Mouse (Mus musculus) layer of hippocampus, postnatal 14 days (tissue): Measurements from ENCODE around the gene Vmac. TPM values are rescaled to one million over a fixed set of nuclear protein-coding genes. Genes with fewer than 3 reads are reported as not detected.

ENCODE experiments used
- DNase-seq, 2 experiments: peaks; one replicate each; pipeline ENCODE4 v3.0.0; 2021 to 2022; ENCODE audit warnings: low spot score in 2 of 2, mixed read lengths in 1 of 2
- long read RNA-seq, 2 experiments: library from polyadenylated mRNA; stranded (forward); transcript quantifications; one replicate each; pipeline ENCODE4 v2.0.0; 2021
- total RNA-seq, 2 experiments: library from RNA; stranded (reverse); gene quantifications; 2 replicates each; pipeline ENCODE4 v1.2.3; 2021

The Vmac gene
- total RNA-seq = 10 to 100 TPM; 10.4 to 12.5 TPM
- long read RNA-seq, experiment 1, partial matches to known transcripts = 0 of 6 reads
- long read RNA-seq, experiment 1, other reads (novel, unspliced or antisense) = 2 of 6 reads
- long read RNA-seq, experiment 2, partial matches to known transcripts = 0 of 8 reads
- long read RNA-seq, experiment 2, other reads (novel, unspliced or antisense) = 1 of 8 reads

DNA sequence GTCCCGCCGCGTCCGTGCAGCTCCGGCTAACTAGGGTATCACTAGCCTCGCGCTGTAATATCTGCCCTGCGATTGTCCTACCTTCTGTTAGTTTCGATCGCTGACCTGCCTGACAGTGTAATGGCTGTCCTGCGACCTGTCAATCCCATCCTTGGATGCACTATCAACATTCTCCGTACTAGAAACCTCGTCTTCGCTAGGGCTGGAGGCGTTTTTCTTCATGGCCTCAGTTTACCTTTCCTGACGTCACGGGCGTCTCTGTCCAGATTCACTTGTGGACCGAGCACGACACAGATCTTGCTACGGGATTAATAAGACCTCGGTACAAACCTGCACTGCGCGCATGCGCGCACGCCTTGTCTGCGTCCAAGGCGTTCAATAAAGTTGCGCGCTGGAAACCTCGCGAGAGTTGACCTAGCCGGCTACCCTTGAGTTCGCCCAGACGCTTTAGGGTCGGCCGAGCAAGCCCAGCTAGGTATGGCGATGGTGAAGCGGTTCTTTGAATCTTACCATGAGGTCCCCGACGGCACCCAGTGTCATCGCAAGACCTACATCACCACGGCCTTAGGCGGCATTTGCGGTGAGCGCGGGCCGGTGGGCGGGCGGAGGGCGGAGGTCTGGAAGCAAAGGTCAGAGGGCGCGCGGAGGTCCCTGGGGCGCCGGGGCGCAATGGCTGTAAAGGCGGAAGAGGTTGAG, at the start of gene Vmac, which contains the start of gene Ndufa11:
Vmac (minus strand) TSS at position 660 of the 696 bp plus-strand sequence.
Ndufa11 (plus strand) TSS at position 405 of the 696 bp plus-strand sequence.
- DNase-seq = peak; percentile 93 to 94

DNA sequence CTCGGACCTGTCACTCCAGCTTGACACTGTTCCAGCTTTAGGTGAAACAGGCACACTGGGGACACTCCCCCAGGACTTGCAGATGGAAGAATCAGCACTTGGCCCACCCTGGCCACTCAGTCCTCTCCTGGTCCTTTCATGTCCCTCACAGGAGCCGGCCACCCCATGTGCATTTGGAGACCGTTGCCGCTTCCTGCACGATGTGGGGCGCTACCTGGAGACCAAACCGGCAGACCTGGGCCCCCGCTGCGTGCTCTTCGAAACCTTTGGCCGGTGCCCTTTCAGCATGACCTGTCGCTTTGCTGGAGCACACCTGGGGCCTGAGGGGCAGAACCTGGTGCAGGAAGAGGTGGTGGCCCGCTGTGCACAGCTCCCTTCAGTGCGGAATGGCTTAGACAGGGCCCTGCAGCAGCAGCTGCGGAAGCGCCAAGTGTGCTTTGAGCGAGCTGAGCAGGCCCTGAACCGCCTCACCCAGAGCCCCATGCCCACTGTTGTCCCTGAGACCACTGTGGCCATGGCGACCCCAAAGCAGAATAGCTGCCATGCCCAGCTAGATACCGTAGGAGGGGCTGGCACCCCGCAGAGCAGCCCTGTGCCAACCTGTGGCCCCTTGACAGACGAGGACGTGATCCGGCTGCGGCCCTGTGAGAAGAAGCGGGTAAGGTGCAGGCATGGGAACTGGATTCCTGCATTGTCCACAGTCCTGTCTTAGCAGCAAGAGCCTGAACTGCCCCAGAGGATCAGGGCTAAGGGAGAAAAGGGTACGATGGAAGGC, 49.0 kb upstream of the Vmac start:
- no peak for DNase-seq

DNA sequence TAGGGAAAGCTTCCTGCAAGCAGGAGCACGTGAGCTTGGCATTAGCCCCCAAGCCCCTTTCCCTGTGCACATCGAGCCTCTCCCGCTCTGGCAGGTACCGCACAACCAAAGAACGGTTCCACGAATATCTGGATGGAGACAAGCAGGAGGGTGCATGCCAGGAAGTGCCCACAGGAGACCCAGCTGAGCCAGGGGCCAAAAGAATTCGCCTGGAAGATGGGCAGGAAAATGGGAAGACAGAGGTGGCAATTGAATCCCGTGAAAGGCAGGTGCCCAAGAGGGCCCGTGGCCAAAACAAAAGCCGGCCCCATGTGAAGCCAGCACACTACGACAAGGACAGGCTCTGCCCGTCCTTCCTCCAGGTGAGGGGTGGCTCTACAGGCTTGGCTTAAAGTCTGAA, 47.6 kb upstream of the Vmac start:
- no peak for DNase-seq

DNA sequence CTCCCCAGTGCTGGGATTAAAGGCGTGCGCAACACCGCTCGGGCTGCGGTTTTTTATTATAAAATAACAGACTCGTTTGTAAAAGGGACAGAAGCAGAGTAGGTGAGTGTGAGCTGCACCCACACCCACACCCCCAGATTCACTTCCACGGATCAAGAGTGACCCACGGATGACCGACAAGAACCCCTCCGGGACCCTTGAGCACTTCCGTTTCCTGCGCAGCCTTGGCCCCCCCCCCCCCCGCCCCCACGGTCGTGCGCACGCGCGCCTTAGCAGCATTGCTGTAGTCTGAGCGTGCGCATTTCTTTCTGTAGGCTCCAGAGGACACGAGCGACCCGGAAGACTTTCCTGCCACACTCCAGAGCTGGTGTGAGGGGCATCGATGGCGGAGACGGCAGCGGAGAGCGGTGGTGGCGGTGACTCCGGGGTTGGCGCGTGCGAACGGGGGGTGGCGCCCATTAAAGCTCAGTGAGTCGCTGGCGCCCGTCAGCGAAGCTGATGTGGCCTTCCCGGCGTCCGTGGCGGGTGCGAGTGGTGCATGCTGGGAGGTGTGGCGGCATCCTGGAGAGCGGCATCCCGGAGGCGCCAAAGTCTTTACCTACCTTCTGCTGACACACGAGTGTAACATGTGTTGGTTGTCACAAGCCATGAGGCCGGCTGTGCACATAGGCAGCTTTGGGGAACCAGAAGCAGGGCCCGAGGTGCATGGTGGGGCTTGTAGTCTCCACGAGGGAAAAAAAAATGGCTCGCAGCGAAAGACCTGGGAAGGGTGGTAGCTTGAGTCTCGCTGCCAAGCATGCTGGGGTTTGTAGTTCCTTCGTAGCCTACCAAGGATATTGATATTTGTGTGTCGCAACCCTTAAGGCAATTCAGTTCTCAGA, 46.9 kb upstream of the Vmac start, which contains the start of gene Dus3l:
Dus3l (plus strand) TSS at position 284 of the 881 bp plus-strand sequence.
- DNase-seq = peak; percentile 93 to 97

DNA sequence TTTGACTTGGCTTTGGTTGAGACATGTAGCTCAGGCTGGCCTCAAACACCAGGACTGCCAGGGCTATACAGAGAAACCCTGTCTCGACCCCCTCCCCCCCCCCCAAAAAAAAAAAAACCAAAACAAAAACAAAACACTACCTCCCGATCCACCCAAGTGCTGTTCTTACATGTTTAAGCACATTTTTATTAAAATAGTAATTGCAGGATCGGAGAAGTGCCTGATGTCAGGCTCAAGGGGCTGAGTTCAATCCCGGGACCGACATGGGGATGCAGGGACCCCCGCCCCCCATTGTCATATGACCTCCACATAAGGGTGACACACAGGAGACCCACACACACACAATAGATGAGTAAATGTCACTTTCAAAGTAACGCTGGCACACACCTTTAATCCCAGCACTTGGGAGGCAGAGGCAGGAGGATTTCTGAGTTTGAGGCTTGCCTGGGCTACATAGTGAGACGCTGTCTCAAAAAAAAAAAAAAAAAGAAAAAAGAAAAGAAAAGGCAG, 46.0 kb upstream of the Vmac start:
- DNase-seq = peak in 1 of 2 experiments; percentile 16

DNA sequence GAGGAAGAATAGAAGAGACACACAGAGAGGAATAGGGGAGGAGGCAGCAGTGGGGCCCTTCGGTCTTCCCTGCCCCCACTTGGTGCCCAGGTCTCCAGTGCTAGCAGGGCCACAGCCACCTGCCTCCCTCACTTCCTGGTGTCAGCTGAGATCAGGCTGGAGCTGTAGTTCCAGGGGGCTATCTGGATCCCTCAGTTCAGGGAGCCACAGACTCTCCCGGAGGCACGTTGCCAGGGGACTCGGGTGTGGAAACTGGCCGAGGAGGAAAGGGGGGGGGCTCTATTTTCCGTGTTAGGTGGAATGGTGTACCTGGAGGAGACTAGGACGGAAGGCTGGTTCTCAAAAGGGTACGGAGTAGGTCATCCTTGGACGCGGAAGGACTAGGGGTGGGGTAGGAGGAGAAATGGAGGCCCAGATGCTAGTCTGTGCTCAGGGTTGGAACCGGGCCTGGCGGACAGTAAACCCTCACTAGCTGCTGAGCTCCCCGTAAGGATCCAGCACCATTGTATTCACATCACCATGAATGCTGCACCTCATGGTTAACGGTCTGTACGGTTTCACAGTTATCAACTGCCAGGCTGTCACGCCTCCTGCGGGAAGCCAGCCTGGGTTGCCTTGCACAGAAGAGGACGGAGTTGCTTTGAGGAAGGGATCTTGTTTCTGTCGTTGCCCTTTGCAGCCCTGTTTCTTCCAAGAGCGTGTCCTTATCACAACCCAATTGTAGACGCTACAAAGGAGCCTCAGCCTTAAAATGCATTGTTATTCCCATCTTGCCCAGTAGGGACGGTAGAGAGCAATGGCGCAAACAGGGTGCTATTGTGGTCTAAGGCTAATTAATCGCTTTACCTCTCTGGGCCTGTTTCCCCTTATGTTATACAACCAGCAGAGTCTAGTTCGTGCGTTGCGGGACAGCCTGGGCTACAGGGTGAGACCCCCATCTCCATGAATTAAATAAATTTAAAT, 45.2 kb upstream of the Vmac start:
- DNase-seq = peak; percentile 66 to 68

DNA sequence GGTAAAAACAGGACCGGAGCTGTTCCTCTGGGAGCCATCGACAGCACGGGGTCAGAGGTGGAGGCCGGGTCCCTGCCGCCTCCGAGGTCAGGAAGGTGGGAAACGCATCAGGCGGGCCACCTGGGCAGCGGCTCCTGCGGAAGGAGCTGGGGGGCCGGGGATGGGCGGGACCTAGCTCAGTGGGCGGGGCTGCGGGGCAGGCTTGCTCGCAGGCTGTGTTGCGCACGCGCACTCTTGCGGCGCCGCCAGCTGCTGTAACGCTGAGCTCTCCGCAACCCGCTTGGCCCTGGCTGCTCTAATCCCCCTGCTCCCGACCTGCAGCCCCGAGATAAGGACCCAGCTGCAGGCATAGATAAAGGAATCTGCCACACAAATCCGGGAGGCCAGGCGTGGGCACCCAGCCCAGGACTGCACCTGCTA, 44.2 kb upstream of the Vmac start:
- DNase-seq = peak; percentile 79 to 89

DNA sequence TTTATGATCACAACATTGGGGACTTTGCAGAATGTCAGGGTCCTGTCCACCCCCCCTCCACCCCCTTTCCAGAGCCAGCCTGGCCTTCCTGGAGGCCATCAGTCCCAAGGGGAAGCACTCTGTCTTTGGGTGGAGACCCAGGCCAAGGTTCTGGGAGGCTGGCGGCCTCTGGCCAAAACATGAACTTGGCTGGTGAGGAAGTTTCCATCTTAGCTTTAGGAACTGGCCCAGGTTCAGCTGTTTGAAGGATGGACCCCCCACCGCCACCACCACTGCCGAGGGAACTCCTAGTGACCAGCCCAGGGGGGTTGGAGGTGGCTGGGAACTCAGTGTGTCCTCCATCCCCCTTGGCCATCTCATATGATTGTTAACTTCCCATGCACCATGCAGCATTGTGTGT, 43.3 kb upstream of the Vmac start:
- no peak for DNase-seq

DNA sequence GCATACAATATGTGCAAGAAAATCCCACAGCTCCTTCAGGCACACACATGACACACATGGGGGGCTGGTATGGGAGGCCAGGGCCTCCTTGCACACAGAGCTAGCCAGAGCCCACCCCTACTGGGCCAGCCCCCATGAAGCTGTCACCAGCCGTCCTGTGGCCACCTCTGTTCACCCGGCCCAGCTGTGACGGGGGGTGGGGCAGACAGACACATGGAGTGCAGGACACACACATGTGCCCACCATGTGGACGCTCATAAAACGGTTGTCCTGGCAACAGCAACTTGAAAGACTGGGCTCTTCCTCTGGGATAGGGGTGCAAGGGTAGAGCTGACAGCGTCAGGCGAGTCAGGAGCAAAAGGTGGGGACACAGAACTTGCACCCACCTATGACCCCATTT, 41.4 kb upstream of the Vmac start:
- no peak for DNase-seq

DNA sequence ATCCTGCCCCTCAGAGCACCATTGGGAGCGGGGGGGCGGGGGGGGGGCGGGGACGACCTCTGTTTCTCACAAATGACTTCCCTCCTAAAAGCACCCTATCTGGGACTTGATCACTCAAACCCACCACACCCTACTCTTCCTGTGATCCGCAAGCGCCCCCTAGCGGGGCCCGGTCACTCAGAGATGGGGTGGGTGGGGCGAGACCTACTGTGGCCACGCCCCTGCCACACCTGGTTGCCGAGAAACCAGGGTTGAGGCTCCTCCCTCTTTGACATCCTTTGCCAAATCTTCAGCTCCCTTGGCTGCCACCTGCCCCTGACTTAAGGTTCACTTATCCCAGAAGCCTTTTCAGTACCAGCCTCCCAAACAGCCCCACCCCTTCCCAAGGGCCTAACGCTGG, 40.3 kb upstream of the Vmac start:
- DNase-seq = peak; percentile 45 to 67

DNA sequence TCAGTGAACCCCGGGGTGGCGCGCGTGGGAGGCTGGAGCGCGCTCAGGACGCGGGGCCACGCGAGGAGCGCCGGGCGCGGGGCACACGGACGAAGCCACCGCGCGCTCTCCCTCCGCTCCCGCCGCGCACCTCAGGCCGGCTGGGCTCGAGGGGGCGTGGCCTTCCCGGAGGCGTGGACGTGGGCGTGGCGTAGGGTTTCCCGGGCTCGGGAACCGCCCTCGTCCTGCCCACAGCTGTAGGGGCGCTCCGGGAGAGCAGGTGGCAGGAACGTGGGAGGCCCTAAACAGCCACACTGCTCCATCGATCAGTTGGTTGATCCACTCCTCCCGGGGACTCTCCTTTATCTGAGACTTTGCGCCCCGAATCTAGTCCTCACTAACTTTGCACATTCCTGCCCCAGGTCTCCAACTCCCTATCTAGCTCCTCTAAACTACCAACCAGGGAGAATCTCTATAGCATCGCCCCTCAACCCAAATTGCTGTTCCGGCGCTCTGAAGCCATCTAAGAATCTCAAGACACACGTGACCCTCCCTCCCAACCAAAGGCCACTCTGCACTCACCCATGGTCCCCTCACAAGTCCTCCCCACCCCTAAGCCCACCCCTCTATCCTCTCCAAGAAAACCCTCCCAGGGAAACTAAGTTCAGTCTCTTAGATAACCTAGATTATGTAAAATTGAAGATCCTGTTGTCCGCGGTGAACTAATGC, 39.7 kb upstream of the Vmac start, which contains the start of gene Nrtn:
Nrtn (minus strand) TSS at position 115 of the 708 bp plus-strand sequence.
- peak in 1 of 2 experiments; percentile 54 for DNase-seq

DNA sequence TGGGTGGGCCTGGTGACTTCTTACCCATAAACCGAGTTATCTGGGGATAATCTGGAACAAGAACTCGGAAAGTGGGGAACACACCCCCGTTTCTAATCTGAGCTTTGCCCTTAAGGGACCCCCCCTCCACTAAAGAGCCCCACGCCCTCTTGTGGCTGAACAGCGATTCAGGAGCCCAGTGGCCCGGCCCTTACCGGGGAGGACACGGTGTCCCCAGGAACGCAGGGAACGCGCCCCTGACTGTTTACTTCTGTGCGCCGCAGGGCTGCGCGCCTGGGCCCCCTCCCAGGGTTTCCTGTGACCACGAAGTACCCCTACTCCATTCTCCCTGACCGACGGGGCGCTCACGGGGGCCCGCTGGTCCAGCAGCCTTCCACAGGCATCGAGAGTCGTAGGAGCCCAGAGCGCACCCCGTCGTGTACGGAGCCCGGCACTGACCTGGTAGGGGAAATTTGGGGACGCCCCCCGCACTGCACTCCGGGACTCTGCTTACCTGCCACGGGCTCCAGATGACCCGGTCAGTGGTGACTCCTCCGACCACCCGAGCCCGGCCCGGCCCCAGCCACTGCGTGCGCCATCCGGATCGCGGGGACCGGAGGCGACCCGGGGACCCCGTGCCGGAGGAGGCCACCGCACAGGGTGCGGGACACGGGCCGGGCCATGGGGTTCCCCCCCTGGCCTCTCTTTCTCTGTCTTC, 39.0 kb upstream of the Vmac start:
- DNase-seq = no peak

DNA sequence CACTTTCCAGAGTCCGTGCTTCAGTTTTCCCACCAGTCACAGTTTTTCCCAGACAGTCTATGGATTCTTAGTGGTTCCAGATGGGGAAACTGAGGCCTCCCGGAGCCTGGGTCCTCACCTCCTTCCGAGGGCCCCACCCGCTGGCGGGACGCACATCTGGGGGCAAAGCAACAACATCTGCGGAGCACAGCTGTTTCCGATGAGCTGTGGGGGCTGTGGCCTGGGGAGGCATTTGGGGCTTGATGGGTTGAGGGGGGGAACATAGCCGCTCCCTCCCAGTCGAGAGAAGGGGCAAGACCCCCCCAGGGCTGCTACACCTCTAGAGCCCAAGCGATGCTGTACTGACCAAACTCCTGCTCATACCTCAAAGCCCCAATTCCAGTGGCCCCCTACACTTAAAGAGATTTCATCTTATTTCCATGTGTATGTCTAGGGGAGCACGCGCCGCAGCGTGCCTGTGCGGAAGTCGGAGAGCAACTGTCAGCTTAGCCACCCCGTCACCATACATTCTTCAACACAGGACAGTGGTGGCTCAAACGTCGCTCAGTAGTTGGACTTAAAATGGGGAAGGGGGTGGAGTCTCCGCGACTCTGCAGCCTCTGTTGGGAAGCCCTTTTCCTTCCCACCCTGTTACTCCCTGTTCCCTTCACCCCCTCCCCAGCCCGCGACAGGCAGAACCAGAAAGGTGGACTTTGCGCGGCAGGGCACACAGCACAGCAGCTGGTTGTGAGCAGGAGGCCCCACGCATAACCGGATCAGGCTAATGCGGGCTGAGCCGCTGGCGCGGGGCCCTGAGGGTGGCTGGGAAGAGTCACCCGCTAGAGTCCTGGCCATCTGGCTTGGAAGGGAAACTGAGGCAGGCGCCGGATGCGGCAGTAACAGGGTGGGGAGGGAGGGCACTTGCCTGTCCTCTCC, 36.7 kb upstream of the Vmac start:
- no peak for DNase-seq

DNA sequence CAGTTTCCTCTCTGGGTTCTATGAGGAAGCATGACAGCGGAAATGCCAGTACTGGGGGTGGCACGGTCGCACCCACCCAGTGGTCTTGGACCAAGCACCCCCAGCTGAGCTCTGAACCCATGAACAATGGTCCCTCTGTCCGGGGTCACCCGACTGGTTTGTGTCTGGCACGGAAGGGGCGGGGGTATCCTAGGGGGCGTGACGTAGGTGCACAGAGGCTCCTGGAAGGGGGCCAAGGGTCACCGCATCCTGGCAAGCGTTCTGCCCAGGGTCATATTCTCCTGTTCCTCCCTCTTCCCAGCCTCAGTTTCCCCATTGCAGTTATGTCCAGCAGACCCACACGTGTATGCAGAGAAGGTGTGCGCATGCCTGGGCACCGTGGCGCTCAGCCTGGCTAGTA, 35.6 kb upstream of the Vmac start:
- no peak for DNase-seq

DNA sequence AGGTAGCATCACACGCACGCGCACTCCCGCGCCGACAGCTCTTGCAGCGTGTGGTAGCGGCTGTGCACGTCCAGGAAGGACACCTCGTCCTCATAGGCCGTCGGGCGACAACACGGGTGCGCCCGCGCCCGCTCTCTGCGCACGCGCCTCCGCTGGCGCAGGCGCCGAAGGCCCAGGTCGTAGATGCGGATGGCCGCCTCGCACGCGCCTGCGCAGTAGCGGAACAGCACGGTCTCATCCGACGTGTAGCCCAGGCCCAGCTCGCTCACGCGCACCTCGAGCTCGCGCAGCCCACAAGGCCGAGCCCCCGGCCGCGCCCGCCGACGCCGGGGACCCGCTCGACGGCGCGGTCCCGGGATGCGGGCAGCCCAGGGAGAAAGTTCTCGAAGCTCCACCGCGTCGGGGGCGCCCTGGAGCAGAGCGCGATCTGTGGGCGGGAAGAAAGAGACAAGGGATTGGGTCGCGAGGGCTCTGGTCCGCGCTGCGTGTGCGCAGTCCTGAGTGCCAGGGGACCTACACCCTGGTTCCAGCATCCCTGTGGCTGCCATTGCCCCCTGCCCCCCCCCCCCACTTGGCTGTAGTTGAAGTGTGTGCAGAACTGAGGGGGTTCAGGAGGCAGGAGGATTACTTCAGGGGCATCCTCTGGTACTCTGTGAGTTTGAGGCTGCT, 33.7 kb upstream of the Vmac start:
- DNase-seq = no peak

DNA sequence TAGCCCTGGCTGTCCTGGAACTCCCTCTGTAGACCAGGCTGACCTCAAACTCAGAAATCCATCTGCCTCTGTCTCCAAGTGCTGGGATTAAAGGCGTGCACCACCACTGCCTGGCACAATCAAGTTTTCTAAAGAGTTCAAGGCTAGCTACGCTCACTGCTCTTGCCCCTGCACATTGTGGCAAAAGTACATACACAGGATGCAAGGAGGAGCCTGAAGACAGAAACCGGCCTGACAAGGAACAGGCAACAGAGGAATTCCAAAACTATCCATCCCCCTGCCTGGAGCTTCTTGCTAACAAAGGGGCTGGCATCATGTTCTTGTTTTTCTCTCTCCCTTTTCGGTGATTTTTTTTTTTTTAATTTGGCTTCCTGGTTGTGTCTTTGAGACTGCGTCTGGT, 26.4 kb upstream of the Vmac start:
- no peak for DNase-seq

DNA sequence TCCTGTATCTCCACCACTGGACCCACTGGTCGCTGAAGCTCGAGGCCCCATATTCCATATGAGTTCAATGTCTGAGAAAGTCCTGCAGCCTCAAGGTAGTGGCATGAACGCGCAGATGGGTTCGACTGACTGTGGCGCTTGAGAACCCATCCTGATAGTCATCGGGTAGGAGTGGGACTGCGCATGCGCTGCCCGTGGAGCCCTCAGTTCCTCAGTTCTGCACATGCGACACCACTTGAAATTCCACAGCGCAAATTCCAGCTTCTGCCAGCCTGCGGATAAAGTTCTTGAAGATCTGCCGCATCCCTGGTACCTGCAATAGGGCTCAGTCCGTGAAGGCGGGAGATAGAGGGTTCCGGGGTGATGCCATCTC, 23.0 kb upstream of the Vmac start:
- DNase-seq = no peak
